Mouse (Mus musculus): Measurements from ENCODE around the gene Pde10a.

Gene Pde10a

GRCm38 (mm10) chr17:8525971-8526740 lies 984 bp downstream of the Pde10a start:
- no peak for DNase-seq (ENCODE audit: low spot score)

GRCm38 (mm10) chr17:8526815-8527261 lies 1.7 kb downstream of the Pde10a start:
- DNase-seq (ENCODE audit: low spot score): no peak

GRCm38 (mm10) chr17:8528641-8529040 lies 3.5 kb downstream of the Pde10a start:
- DNase-seq (ENCODE audit: low spot score): no peak

- no peak for DNase-seq (ENCODE audit: low spot score)
Observed at GRCm38 (mm10) chr17:8532609-8533008, 7.4 kb downstream of the Pde10a start.

- DNase-seq (ENCODE audit: low spot score): no peak
Observed at GRCm38 (mm10) chr17:8533828-8534227, 8.7 kb downstream of the Pde10a start.

- no peak for DNase-seq (ENCODE audit: low spot score)
Observed at GRCm38 (mm10) chr17:8536522-8536921, 11.3 kb downstream of the Pde10a start.

- DNase-seq (ENCODE audit: low spot score): no peak
Observed at GRCm38 (mm10) chr17:8538102-8538501, 12.9 kb downstream of the Pde10a start.

GRCm38 (mm10) chr17:8541974-8542538 lies 16.9 kb downstream of the Pde10a start:
- no peak for DNase-seq (ENCODE audit: low spot score)

- DNase-seq (ENCODE audit: low spot score): no peak
Observed at GRCm38 (mm10) chr17:8546366-8546765, 21.2 kb downstream of the Pde10a start.

- no peak for DNase-seq (ENCODE audit: low spot score)
Observed at GRCm38 (mm10) chr17:8548733-8549132, 23.6 kb downstream of the Pde10a start.

- DNase-seq (ENCODE audit: low spot score): no peak
Observed at GRCm38 (mm10) chr17:8551641-8552040, 26.5 kb downstream of the Pde10a start.

- no peak for DNase-seq (ENCODE audit: low spot score)
Observed at GRCm38 (mm10) chr17:8552346-8553035, 27.3 kb downstream of the Pde10a start.

- no peak for DNase-seq (ENCODE audit: low spot score)
Observed at GRCm38 (mm10) chr17:8553601-8554000, 28.4 kb downstream of the Pde10a start.

GRCm38 (mm10) chr17:8554219-8554618 lies 29.0 kb downstream of the Pde10a start:
- DNase-seq (ENCODE audit: low spot score): no peak

- no peak for DNase-seq (ENCODE audit: low spot score)
Observed at GRCm38 (mm10) chr17:8555785-8556184, 30.6 kb downstream of the Pde10a start.

- DNase-seq (ENCODE audit: low spot score): no peak
Observed at GRCm38 (mm10) chr17:8556223-8556622, 31.1 kb downstream of the Pde10a start.

GRCm38 (mm10) chr17:8557926-8558325 lies 32.8 kb downstream of the Pde10a start:
- DNase-seq (ENCODE audit: low spot score): no peak

- DNase-seq (ENCODE audit: low spot score): no peak
Observed at GRCm38 (mm10) chr17:8562101-8562885, 37.1 kb downstream of the Pde10a start.

GRCm38 (mm10) chr17:8562886-8563280 lies 37.7 kb downstream of the Pde10a start:
- DNase-seq (ENCODE audit: low spot score): no peak

GRCm38 (mm10) chr17:8566850-8567249 lies 41.7 kb downstream of the Pde10a start, which contains the start of gene Gm17087:
TSS of gene Gm17087 (minus strand) at chr17:8566950.
- DNase-seq (ENCODE audit: low spot score): no peak

GRCm38 (mm10) chr17:8573542-8574260 lies 48.5 kb downstream of the Pde10a start:
- DNase-seq (ENCODE audit: low spot score): no peak

- DNase-seq (ENCODE audit: low spot score): no peak
Observed at GRCm38 (mm10) chr17:8580360-8580759, 55.2 kb downstream of the Pde10a start.

Data from urinary bladder, postnatal 14 days (tissue).